Mouse (Mus musculus) adrenal gland, postnatal 0 days (tissue): Measurements from ENCODE around the gene Phf6. TPM values are rescaled to one million over a fixed set of nuclear protein-coding genes. Genes with fewer than 3 reads are reported as not detected.

Experiments
- polyA plus RNA-seq: library from polyadenylated mRNA; unstranded; fragments of >200 nt; fragmentation: Nextera tagmentation; extraction: Ambion mirVana; gene quantifications from 2 replicates; pipeline ENCODE4 v1.2.1, GENCODE M21; 2015

The Phf6 gene
- 9.1 and 11.4 TPM in 2 replicates for polyA plus RNA-seq

GRCm38 (mm10) chrX:52911587-52912371, at the start of gene Phf6:
Gene Phf6 (plus strand): TSS chrX:52912266.

DNA sequence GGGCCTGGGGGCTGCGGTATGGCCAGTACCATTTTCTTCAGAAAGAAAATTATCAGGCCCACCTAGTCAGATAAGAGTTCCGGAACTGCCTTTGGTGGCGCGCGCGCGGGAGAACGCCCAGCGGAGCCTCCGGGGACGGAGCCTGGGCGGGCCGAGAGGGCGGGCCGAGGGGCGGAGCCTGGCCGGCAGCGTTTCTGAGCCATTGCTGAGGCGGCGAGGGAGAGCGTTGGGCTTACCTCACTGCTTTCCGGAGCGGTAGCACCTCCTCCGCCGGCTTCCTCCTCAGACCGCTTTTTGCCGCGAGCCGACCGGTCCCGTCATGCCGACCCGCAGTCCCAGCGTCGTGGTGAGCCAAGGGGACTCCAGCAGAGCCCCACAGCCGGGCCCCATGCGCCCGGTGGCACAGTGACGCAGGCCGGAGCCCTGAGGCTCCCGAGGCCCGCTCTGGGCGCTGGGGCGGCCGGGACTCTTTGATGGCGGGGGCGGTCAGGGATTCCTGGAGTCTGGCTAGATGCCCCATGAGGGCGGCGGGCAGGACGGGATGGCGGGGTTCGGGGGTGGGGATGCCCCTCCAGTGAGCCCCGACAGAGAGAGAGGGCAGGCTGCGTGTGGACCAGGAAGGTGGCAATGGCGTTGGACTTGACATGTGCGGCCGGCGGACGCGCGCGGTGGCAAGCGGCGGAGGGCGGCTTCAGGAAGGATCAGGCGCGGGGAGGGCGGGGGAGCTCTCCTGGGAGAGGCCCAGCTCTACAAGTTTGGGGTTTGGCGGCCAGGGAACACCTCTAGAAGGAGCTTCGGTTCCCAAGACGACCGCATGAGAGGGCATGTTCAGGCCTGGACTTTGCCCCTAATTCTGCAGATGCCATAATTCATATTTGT, 76.1 kb downstream of the Phf6 start, which contains the start of gene Hprt:
Gene Hprt (plus strand): TSS at position 233 of the 879 bp plus-strand sequence.

Other genes with a start within 250 kb of the Phf6 start
- 13.0 and 24.0 TPM in 2 replicates for gene Ccdc160, start 121.1 kb upstream of the Phf6 start, polyA plus RNA-seq
- 140 and 199 TPM in 2 replicates for gene Hprt, start 75.9 kb downstream of the Phf6 start, polyA plus RNA-seq